Mouse (Mus musculus): Measurements from ENCODE around the gene Ptpro.

- no peak for TF ChIP-seq POLR2A (IDR thresholded peaks at IDR 0.05; ENCODE audit: low read depth, low read length)
- TF ChIP-seq CTCF (IDR thresholded peaks at IDR 0.05; ENCODE audit: borderline replicate concordance, insufficient read depth, low read length): no peak
These were observed 217.4 kb downstream of the Ptpro start for GRCm38 (mm10) chr6:137469541-137469940.

Measured in embryonic fibroblast, embryonic 13.5 days (primary cell).